Mouse (Mus musculus): Measurements from ENCODE around the gene Olfr287.

Gene Olfr287

GRCm38 (mm10) chr15:98180567-98181131 lies 40.2 kb downstream of the Olfr287 start:
- TF ChIP-seq GATA4 (IDR thresholded peaks at IDR 0.05; ENCODE audit: insufficient replicate concordance, low read length), result no peak

GRCm38 (mm10) chr15:98177320-98177719 lies 43.5 kb downstream of the Olfr287 start:
- no peak for TF ChIP-seq GATA4 (IDR thresholded peaks at IDR 0.05; ENCODE audit: insufficient replicate concordance, low read length)

GRCm38 (mm10) chr15:98173821-98174220 lies 47.0 kb downstream of the Olfr287 start:
- TF ChIP-seq GATA4 (IDR thresholded peaks at IDR 0.05; ENCODE audit: insufficient replicate concordance, low read length), result no peak

- TF ChIP-seq GATA4 (IDR thresholded peaks at IDR 0.05; ENCODE audit: insufficient replicate concordance, low read length), result no peak
Measured at GRCm38 (mm10) chr15:98172113-98172512, 48.7 kb downstream of the Olfr287 start.

GRCm38 (mm10) chr15:98170917-98171316 lies 49.9 kb downstream of the Olfr287 start:
- no peak for TF ChIP-seq GATA4 (IDR thresholded peaks at IDR 0.05; ENCODE audit: insufficient replicate concordance, low read length)

- TF ChIP-seq GATA4 (IDR thresholded peaks at IDR 0.05; ENCODE audit: insufficient replicate concordance, low read length), result no peak
Measured at GRCm38 (mm10) chr15:98170365-98170764, 50.5 kb downstream of the Olfr287 start.

GRCm38 (mm10) chr15:98168622-98169004 lies 52.2 kb downstream of the Olfr287 start:
- TF ChIP-seq GATA4 (IDR thresholded peaks at IDR 0.05; ENCODE audit: insufficient replicate concordance, low read length), result no peak

GRCm38 (mm10) chr15:98167645-98168621 lies 52.9 kb downstream of the Olfr287 start:
- no peak for TF ChIP-seq GATA4 (IDR thresholded peaks at IDR 0.05; ENCODE audit: insufficient replicate concordance, low read length)

GRCm38 (mm10) chr15:98166963-98167644 lies 53.8 kb downstream of the Olfr287 start, which contains the start of gene Ccdc184:
Gene Ccdc184 (plus strand): TSS chr15:98167158.
- no peak for TF ChIP-seq GATA4 (IDR thresholded peaks at IDR 0.05; ENCODE audit: insufficient replicate concordance, low read length)

GRCm38 (mm10) chr15:98165525-98165924 lies 55.3 kb downstream of the Olfr287 start, which contains the start of gene Asb8:
Gene Asb8 (minus strand): TSS chr15:98165625.
- no peak for TF ChIP-seq GATA4 (IDR thresholded peaks at IDR 0.05; ENCODE audit: insufficient replicate concordance, low read length)

GRCm38 (mm10) chr15:98162561-98162960 lies 58.3 kb downstream of the Olfr287 start:
- no peak for TF ChIP-seq GATA4 (IDR thresholded peaks at IDR 0.05; ENCODE audit: insufficient replicate concordance, low read length)

- no peak for TF ChIP-seq GATA4 (IDR thresholded peaks at IDR 0.05; ENCODE audit: insufficient replicate concordance, low read length)
Measured at GRCm38 (mm10) chr15:98161026-98161805, 59.6 kb downstream of the Olfr287 start.

GRCm38 (mm10) chr15:98157253-98157652 lies 63.6 kb downstream of the Olfr287 start:
- no peak for TF ChIP-seq GATA4 (IDR thresholded peaks at IDR 0.05; ENCODE audit: insufficient replicate concordance, low read length)
